Mouse (Mus musculus): Measurements from ENCODE around the gene Stx5a. TPM values are rescaled to one million over a fixed set of nuclear protein-coding genes. Genes with fewer than 3 reads are reported as not detected.

Gene Stx5a
- polyA plus RNA-seq, 1 experiment from 2014 or later, result 114 TPM

DNA sequence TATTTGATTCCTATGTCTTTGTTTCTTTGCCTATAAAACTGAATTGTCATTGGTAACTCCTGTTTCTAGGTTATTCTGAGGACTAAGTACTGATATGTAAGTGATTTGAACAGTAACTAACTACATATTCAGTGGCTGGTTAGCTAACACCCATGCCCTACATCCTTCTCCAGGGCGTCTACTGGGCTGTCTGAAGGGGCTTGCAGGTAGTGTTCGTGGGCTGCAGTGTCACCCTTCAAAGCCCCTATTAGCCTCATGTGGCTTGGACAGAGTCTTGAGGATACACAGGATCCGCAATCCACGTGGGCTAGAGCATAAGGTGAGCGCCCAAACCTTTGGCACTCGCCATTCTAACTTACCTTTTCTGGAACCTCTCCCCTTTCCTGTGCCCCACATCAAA is 1.6 kb upstream of the Stx5a start:
- DNase-seq (ENCODE audit: low spot score), result no peak

DNA sequence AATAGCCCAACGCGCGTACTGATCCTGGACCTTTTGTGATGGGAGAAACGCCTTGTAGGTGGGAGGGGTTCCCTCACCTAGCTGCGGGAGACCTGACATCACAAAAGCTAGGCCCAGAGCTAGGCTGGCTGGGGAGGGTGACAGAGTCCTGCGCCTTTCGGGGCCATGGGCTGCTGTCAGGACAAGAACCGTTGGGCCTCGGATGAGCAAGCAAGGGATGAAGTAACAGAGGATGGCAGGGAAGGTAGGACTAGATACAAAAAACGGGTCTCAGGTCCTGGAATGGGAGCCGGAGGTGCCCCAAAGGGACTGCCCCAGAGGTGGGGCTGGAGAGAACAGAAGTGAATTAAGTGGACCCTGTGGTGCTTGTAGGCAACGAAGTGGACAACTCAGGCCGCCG is 610 bp upstream of the Stx5a start, which contains the start of gene 1700092M07Rik:
Gene 1700092M07Rik (plus strand): TSS at position 116 of the 400 bp plus-strand sequence.
- DNase-seq (ENCODE audit: low spot score), result no peak

DNA sequence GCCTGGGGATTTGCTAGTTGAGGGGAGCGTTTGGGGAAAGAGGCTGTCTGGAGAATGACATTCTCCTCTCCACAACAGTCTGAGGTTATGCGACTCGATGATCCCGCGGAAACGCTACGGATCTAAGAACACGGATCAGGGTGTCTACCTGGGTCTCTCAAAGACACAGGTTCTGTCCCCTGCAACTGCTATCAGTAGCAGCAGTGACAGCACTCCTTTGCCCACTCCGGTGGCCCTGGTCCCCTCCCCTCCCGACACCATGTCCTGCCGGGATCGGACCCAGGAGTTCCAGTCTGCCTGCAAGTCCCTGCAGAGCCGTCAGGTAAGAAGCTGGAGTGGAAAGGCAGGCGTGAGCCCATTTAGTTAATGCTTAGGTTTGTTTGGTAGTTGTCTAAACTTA is 963 bp downstream of the Stx5a start:
- DNase-seq (ENCODE audit: low spot score), result no peak

DNA sequence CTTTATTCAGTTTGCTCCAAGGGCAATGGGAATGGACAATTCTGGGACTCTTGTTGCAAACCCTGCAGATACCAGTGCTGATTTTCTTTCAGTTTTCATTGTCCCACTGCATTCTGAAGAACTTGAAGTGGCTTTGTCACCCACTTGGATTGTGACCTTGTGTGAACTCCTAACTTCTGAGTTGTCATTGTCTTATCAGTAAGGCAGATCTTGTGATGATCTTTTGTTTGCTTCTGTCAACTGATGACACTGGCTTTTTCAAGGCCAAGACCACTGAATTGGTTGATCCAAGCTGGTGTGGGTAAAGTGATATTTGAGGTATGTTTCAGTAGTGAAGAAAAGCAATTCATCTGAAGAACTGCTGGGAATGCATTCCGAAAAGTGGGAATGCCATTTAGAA is 4.2 kb downstream of the Stx5a start:
- DNase-seq (ENCODE audit: low spot score), result no peak

DNA sequence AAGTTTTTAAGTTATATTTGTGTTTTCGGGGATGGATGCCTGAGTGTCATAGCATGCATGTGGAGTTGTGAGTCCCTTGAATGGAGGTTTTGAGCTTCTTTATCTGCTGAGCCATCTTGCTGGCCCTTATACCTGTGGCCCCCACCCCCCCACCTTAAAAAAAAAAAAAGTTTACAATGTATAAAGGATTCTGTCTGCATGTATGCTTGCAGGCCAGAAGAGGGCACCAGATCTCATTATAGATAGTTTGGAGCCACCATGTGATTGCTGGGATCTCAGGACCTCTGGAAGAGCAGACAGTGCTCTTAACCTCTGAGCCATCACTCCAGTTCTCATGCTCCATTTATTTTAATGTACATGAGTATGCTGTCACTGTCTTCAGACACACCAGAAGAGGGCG is 6.2 kb downstream of the Stx5a start:
- no peak for DNase-seq (ENCODE audit: low spot score)

DNA sequence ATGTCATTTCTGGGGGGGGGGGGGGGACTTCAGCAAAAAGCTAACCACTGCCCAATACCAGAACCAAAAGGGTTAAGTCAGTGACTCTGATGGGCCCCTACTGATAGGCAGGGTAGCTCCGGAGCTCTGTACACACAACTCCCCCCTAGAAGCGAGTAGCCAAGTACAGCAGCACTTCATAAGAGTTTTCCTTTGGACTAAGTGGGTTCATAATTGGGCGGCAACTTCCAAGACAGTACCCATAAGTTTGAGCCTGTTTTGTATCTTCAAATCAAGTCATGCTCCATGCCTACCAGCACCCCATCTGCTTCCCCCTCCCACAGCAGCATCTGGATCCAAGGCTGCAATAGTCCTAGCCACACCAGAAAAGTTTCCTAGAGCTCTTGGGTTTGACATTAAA is 14.4 kb downstream of the Stx5a start:
- no peak for DNase-seq (ENCODE audit: low spot score)

DNA sequence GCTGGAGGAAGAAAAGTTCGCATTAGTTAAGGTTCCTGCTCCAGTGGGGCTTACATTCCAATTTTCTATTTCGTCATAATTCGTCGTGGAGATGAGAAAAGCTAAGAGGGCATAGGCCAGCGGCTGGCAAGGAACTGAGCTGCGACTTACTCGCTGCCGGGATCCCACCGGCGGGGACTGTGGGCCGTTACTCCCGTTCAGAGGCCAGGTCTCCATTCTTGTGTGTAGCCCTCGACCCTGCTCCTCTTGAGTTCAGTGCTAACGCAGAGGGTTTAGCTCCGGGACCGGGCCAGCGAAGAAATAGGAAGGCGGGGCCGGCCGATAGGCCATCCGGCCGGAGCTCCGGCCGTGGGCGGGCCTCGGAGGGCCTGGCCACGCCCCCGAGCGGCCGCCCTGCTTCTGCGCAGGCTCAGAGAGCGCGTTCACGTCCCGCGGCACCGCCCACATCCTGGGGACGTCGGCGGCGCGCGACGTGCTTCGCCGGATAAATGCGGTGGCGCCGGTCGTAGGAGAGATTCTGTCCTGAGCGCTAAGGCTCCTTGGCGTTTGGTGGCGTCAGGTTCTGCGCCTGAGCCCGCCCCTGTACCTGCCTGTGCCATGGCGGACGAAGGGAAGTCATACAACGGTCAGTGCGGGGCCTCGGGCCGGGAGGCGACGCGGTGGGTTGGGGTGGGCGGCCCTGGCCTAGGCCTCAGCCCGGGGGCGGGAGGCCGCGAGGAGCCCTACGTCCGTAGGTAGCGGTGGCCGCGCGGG is 15.6 kb downstream of the Stx5a start, which contains the start of gene Nxf1:
Gene Nxf1 (plus strand): TSS at position 439 of the 753 bp plus-strand sequence.
- peak; percentile 95 for DNase-seq (ENCODE audit: low spot score)

DNA sequence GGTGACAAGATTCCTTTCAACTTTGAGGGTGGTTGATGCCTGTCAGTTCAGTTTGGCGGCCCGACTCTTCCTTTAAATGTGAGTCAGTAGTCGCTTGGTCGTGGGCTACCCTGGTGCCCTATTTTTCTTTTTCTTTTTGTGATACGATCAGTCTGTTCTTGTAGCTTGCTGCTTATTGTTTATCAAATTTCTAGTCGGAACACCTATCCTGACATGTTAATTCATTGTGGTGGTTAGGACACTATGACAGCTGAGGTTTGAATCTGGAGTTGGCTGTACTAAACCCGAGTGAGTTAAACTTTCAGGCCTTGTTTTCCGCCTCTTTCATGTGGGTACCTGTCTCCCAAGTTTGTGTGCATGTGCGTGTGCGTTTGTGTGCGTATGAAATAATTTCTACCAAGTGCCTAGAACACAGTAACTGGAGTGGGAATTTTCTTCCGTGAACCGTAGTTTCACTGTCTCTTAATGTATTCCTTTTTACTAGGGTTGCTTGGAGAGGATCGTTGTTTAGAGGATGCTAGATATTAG is 16.3 kb downstream of the Stx5a start:
- peak; percentile 65 for DNase-seq (ENCODE audit: low spot score)

DNA sequence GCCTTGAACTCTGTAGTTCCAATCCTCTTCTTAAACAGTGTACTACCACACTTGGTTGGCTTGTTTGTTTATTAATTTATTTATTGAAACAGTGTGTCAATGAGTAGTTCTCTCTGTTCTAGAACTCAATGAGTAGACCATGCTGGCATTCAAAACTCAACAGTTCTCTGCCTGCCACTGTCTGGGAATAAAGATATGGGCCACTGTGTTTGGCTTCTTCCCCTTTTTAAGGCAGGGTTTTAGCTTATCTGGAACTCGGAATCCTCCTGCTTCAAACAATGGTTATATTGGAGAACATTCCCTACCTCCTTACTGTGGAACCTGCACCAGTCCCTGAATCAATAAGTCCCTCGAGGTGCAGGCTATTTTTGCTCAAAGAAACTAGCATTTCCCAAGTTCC is 17.7 kb downstream of the Stx5a start:
- DNase-seq (ENCODE audit: low spot score), result no peak

DNA sequence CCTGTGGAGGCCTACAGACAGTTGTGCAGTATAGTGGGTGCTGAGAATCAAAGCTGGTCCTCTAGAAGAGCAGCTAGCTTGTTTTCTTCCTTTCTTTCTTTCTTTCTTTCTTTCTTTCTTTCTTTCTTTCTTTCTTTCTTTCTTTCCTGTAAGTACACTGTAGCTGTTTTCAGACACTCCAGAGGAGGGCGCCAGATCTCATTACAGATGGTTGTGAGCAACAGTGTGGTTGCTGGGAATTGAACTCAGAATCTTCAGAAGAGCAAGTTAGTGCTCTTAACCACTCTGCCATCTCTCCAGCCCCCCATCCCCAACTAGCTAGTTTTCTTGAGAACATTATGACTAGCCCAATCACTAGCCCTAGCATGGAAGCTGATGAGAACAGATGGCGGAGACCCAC is 19.5 kb downstream of the Stx5a start:
- no peak for DNase-seq (ENCODE audit: low spot score)

DNA sequence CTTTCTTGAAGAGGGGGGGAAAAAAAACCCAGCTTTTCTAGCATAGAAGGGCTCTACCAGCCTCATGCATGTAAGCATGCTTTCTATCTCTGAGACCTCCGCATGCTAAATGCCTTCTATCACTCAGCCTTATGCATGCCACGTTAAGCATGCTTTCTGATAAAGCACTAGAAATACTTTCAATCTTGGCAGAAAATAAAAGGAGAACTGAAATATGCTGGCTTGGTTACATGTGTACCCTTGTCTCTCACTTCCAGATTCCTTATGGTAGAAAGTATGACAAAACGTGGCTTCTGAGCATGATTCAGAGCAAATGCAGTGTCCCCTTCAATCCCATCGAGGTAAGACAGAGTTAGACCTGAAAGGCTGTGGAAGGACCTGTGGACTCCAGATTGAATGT is 22.1 kb downstream of the Stx5a start:
- DNase-seq (ENCODE audit: low spot score), result no peak

DNA sequence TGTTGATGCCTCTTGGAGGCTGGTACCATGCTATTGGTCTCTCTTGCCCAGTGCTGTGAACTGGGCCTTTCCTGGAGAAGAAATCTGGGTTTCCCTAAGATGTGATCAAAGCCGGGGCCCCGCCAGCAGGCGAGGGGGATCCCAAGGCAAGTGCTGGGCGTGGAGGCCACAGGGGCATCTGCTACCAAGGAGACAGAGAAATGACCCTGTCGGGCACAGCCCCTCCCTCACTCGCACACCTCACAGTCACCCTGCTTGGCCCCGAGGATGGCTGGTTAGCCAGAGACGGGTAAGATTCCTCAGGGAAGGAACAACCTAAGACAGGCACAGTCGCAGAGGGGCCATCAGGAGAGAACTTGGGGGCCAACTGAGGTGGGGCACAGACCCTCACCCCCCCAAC is 24.3 kb downstream of the Stx5a start:
- DNase-seq (ENCODE audit: low spot score), result no peak

DNA sequence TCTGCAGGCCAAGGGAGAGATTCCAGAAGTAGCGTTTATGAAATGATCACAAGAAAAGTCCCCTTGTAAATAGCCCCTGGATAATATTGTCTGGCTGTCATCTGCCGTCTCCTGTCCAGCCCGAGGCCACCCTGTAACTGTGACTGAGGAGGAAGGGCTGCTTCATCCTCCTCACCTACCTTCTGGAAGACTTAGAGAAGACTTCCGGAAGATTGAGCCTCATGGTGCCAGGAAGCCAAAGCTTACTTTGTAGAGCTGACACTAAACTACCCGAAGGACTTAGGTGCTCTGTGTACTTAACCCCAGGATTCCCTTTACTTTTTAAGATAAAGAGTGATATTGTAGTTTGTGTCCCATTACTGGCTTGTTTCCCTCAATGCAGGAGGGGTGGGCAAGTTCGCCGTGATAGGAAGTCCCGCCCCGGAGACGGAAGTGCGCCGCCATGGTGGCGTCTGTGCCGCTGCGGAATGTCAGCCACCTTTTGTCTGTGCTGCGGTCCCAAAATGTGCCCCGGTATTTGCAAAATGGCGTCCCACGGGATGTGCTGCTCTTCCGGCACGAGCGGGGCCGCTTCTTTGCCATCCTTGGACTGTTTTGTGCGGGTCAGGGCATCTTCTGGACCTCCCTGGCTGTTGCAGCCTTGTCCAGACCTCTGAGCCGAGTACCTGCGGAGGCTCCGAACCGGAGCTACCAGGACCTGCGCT is 29.5 kb downstream of the Stx5a start, which contains the start of gene Tmem223:
Gene Tmem223 (plus strand): TSS at position 430 of the 704 bp plus-strand sequence.
- peak; percentile 85 for DNase-seq (ENCODE audit: low spot score)

DNA sequence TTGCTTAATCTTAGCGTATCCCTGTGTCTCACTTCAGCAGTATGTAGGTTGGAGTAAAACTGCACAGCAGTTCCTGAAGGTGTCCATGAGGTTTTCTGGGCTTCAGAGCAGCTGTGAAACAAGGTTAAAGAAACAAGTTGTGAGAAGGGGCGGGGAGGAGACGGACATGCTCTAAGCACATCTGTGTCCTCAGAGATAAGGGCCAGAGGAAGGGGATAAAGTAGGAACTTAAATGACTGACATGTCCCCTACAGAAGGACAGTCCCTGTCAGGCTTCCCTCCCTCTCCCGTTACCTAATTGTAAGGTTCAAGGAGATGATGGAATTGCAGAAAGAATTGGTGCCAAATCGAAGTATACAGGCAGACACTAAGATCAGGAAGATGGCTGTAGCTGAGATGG is 31.8 kb downstream of the Stx5a start:
- no peak for DNase-seq (ENCODE audit: low spot score)

DNA sequence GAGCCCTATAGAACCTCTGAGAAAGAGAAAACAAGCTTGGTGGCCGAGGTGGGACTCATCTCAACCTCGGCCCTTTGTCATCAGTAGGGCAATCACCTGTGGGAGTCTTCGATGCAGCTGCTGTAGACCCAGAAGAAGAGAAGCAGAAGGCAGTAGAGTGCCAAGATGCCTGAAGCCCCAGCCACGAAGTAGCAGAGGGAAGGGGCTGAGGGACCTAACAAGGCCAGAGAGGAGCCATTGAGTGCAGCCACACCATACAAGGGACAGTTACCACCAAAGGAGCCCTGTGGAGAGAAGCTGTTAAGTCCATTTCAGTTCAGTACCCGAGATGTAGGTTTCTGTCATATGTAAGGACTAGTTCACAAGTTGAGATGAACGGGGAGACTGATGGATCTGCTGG is 32.2 kb downstream of the Stx5a start:
- DNase-seq (ENCODE audit: low spot score), result no peak

DNA sequence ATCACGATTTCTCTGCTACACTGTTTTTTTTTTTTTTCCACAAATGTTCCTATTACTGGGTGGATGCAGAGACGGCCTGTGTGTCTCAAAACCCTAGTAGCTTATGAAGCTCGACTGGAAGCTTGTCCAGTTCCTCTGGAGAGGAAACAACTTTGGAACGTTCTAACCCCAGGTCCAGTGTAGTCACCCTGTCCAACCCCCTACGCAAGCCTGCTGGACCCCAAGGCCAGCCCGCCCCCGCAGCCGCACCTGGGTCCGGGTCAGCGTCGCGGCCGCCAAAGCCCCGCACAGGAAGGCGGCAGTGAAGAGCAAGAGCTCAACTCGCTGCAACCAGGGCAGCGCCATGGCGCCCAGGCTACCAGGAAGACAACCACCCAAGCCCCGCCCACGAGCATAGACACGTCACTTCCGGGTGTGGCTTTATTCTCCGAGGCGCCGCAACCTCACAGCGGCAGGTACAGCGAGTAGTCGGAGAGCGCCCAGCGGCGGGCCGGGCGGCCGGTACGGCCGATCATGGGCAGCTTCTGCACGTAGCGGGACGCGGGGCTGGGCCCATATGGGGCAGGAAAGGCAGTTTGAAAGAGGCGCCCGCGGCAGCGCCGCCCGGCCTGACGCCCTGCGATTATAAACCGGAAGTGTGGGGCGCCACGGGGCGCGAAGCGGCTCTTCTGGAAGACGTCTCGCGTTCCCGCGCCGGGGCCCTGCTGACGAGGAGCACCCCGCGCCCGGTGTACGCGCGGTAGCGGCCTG is 33.0 kb downstream of the Stx5a start, which contains the start of gene Tmem179b:
Gene Tmem179b (minus strand): TSS at position 382 of the 750 bp plus-strand sequence.
- peak; percentile 96 for DNase-seq (ENCODE audit: low spot score)

DNA sequence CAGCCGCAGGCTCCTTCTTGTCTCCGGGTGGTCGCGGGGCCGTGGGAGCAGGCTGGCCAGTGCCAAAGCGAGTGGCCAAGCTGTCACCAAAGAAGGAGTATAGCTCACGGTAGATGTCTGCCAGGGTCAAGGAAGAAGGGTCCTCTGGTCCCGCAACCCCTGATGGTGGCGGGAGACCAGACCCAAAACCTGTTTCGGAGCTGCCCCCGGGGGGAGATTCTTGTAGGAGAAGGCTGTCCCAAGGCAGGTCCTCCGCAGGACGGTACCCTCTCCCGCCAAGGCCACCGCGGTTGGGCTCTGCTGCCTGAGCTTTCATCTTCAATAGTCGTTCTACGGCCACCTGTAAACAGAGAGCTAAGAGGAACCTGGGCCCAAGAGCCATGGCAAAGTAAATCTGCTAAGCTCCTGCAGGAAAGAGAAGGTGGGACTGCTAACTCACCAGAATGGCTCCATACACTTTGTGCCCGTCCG is 33.8 kb downstream of the Stx5a start:
- no peak for DNase-seq (ENCODE audit: low spot score)

DNA sequence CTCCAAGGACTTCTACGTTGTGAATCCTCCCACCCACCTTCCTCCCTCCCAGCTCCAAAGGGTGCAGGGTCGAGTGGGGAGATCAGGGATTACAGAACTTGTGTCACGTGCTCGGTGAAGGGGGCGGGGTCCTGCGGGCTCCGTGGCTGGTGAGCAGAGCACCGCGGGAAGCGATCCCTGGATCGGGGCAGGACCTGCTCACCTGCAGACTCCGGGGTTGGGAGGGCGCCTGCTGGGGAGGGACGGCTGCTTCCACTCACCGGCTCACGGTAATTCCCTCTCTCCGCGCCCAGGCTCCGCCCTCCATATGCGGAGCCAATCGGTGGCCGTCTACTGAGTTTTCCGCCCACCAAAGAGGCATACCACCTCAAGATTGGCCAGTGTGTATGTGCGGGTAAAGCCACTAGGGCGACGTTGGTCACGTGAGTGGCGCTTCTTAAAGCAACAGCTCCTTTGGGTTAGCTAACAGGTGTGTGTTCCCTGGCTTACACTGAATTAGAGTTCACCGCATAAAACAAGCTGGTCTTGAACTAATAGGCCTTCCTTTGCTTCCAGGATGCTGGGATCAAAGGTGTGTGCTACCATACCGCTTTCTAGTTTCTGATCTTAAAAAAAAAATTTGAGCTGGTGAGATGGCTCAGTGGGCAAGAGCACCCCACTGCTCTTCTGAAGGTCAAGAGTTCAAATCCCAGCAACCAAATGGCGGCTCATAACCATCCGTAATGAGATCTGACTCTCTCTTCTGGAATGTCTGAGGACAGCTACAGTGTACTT is 45.0 kb downstream of the Stx5a start, which contains the start of gene Taf6l:
Gene Taf6l (minus strand): TSS at position 410 of the 774 bp plus-strand sequence.
- DNase-seq (ENCODE audit: low spot score), result peak; percentile 96

DNA sequence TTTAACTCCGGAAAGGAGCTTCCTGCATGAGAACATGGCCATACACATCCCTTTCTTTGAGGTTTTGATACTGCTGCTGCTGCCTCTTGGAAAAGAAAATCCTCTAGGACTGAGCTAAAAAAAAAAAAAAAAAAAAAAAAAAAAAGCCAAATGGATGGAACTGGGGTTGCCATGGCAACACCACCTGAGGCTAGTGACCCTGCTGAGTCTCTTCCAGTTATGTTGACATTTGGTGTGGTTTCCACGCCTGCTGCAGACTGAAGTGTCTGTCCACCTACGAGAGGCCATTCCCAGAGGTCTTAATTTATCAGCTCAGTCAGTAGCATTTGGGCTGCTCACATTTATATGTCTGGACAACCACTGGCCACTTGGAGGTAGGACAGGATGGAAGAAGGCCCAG is 47.3 kb downstream of the Stx5a start:
- no peak for DNase-seq (ENCODE audit: low spot score)

DNA sequence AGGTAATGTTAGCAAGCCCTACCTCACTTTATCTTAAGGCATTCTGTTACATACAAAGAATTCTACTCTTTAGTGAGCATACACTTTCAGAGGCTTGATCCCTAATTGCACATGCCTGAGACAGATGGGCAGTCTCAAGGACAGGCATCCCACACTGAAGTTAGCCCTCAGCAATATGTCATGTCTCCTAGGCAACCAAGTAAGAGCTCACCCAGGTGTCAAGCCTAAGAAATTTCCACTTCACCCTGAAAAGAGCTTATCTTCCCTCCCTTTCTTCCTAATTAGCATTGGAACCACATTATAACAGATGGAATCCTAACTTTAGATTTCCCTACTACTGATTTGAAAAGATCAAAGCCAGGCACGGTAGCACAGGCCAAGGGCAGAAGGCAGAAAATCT is 48.0 kb downstream of the Stx5a start:
- no peak for DNase-seq (ENCODE audit: low spot score)

DNA sequence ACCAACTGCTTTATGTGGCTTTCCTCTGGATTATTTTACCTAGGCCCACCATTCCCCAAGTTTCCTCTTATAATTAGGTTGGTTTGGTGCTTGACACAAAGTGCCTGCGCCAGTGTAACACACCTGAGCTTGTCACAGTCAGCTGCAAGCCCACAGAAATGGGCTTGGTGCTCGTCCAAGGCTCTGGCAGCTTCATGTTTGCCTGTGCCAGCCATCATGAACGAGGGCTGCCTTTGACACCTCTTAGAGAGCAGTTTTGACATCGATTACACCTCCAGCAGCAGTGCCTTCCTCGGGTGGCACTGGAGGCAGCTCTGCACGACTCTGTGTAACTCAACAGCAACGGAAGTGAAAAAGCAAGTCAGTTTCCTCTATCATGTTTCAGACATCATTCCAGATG is 49.0 kb downstream of the Stx5a start:
- no peak for DNase-seq (ENCODE audit: low spot score)
